Mouse (Mus musculus) heart, adult 11 months (tissue): ENCODE data around the gene Exoc4.

ENCODE experiments used
- DNase-seq: peaks from one replicate; pipeline ENCODE4 v3.0.0; 2022

Exoc4 gene

DNA sequence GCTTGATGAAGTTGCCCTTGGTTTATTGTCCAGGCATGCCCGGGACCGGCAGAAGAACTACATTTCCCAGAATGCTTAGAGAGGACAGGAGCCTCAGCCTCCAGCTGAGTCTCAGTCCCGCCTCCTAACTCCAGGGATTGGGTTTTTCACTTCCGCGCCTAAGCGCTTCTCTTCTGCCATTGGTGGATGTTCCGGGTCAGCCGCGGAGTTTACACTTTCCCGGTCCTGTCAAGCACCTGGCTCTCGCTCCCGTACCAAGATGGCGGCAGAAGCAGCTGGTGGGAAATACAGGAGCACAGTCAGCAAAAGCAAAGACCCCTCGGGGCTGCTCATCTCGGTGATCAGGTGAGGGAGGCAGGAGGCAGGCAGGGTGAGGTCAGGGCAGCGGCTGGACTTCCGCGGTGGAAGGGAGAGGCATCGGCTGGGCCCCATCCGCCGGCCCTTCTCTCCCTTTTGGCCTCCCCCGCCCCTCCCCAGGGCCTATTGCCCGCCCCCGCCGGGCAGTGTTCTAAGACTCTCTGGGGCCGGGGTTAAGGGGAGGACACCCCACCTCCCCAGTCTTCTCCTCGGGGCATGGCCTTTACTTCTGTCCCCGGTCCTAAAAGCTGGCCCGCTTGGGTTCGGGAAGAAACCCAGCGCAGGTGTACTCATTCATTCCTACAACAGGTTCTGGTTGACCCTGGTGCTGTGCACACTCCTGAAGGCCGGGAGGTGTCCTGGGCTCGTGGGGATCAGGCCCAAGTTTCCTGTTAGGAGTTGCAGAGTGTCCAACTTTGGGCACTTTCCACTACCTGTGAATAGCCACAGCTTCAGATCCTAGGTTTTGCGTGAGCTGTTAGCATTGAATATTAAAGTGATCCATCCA lies at the start of gene Exoc4:
Exoc4 (plus strand) TSS at position 192 of the 865 bp plus-strand sequence.
- DNase-seq = peak; percentile 100

DNA sequence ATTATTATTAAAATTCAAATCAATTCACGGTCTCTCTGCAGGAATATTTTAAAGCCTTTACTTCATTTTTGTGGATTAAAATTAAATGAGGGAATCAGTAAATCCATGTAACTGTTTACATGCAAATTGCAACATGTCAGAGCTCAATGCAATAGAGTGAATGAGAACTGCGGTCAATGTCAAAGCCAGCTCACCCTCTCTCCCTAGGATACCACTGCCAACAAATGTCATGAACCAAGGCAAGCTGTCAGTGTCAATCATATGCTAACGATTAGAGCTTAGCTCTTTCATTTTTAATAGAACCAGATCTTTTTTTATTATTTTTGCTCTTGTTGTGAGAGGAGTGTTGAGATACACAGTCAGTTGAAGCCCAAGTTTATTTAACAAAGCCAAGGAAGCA lies 30.1 kb upstream of the Exoc4 start:
- no peak for DNase-seq

- no peak for DNase-seq
Measured at GRCm38 (mm10) chr6:33226700-33227099, 22.2 kb upstream of the Exoc4 start.

- DNase-seq = no peak
Measured at GRCm38 (mm10) chr6:33227371-33227770, 21.5 kb upstream of the Exoc4 start.

DNA sequence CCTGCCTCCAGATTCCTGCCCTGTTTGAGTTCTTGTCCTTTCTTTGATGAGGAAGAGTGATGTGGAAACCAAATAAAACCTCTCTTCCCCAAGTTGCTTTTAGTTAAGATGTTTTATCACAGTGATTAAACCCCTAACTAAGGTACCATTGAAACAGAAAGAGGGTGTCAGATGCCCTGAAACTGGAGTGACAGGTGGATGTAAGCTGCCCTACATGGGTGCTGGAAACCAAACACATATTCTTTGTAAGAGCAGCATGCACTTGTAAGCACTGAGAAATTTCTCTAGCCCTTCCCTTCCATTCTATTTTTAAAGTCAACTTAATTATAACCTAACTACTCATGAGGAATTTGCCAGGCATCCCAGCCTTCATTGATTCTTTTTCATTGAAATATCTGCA lies 7.6 kb upstream of the Exoc4 start:
- no peak for DNase-seq

DNA sequence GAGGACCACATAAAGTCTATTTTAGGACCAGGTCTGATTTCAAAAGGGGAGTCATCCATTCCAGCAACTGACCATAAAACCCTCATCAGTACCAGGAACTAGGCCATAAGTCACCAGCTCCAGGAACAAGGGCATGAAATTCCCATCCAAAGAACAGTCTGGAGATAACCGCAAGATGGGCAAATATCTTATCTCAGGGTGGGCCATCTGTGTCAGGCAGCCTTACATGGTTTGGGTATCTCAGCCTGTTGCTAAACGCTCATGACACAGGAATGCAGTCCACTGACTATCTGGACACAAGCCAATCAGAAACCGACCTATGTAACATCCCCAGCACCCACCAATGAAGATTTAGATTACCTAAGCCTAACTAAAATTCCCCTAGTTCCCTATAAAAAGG lies 4.3 kb upstream of the Exoc4 start:
- DNase-seq = no peak

GRCm38 (mm10) chr6:33247146-33247545 lies 1.7 kb upstream of the Exoc4 start:
- no peak for DNase-seq

DNA sequence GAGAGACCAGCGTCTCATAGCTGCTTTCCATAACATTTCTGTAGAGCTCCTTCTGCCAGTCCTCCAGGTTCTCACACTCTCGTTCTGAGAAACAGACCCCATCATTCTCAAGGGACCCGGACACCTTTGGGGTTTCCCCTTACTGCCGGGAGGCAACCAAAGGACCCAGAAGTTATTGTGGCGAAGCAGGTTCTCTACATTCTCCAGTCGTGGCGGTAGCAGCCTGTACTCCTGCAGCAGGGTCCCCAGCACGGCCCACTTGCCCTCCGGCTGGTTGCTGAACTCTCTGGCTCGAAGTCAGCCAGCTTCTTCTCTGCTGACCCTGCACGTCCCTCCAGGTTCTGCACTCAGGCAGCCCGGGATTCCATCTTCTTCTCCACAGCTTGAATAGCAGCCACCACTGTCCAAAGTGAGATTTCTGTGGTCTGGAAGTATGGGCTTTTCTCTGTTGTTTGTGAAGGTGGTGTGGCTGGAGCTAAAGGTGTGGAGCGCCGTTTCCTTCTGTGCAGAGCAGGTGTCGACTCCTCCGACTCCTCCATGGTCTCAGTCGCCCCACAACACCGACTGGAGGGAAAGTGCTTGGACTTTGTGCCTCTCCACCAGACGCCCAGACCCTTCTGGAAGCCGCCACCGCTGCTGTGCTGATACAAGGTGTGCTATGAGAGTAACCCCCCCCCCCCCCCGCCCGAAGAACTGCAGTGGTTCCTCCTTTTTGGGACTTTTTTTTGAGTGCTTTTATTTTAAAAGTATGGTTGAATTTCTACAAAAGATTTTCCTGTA lies 1.1 kb upstream of the Exoc4 start:
- peak; percentile 88 for DNase-seq

DNA sequence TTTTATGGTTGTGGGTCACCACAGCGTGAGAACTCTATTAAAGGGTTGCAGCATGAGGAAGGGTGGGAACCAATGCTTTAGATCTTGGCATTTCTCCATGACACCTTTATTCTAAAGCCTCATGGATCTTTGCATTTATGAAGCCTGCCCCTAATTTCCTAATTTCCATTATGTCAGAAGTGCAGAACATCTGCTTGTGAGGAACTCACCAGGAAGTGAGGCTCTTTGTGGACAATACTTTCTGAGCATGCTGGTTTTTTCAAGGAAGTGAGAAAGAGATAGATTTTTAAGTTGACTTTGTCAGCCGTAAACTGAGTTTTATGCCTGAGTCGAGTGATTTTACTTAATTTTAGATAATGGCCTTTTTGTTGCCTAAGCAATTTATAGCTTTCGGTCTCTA lies 7.8 kb downstream of the Exoc4 start:
- peak; percentile 51 for DNase-seq

DNA sequence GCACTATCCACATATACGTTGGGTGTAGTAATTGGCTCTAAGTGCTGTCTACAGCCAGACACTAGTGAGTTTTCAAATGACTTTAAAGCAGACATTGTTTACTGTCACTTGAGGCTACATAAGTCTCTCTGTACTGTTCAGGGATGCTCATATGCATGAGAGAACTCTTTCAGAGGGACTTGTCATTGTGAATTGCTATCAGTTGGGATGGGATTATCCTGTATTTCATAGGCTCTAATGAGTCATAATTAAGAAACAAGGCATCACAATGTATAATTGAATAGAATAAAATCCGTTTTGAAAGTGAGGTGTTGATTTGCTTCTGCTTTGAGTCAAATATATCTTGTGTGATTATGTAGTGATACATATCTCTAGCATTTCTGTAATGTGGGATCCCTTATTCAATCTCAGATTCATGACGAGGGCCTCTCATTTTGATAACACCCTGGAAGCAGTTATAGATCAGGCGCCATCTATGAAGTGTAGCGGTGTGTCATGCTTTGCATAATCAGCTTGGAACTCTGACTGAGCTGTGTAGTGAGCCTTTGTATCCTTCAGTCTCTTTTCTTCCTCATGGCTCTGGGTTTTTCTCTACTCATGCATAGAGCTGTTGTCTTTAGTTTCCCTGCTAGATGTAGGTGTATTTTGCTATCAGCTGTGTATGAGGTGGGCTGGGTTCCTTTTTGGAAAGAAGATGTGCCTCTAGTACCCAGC lies 8.3 kb downstream of the Exoc4 start:
- DNase-seq = peak; percentile 60

- peak; percentile 75 for DNase-seq
Measured at GRCm38 (mm10) chr6:33259926-33260325, 11.0 kb downstream of the Exoc4 start.

- no peak for DNase-seq
Measured at GRCm38 (mm10) chr6:33261606-33262005, 12.7 kb downstream of the Exoc4 start.

DNA sequence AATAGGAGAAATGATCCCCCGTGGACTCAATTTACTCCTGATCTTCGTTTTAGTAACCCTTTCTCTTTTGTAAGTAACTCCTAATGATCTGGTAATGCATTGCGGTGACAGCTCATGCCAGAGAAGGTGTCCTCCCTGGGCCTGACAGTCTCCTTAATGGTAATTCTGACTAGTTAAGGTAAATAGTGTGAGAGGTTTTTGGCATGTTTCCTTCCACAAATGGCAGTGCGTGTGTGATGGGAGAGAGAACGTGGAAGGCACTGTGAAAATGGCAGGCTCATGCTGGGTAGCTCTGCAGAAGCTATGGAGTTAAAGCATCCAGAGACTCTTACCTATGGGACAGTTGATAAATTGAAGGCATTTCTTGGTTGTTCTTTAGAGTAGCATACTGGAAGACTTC lies 15.1 kb downstream of the Exoc4 start:
- peak; percentile 86 for DNase-seq

- no peak for DNase-seq
Measured at GRCm38 (mm10) chr6:33264388-33264787, 15.5 kb downstream of the Exoc4 start.

DNA sequence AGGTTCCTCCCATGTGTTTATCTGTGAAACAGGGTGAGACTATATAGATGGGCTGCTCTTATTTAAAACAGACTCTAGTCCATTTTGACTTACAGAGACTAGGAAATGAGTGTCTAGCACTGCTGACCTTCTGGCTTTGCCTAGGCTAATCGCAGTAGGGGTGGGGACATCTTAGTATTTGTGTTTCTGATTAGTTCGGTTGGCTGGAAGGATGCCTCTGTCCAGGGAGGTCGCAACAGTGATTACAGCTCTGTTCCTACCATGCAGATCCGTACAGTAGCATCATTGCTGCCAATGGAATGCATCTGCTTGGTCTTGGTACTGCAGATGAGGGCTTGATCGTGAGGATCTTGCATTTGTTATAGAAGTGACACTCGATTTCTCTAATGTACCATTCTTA lies 18.7 kb downstream of the Exoc4 start:
- DNase-seq = no peak

GRCm38 (mm10) chr6:33283523-33283922 lies 34.6 kb downstream of the Exoc4 start:
- no peak for DNase-seq

GRCm38 (mm10) chr6:33283936-33284335 lies 35.1 kb downstream of the Exoc4 start:
- DNase-seq = no peak

GRCm38 (mm10) chr6:33286376-33286775 lies 37.5 kb downstream of the Exoc4 start:
- no peak for DNase-seq

- DNase-seq = peak; percentile 90
Measured at GRCm38 (mm10) chr6:33294626-33295025, 45.7 kb downstream of the Exoc4 start.

DNA sequence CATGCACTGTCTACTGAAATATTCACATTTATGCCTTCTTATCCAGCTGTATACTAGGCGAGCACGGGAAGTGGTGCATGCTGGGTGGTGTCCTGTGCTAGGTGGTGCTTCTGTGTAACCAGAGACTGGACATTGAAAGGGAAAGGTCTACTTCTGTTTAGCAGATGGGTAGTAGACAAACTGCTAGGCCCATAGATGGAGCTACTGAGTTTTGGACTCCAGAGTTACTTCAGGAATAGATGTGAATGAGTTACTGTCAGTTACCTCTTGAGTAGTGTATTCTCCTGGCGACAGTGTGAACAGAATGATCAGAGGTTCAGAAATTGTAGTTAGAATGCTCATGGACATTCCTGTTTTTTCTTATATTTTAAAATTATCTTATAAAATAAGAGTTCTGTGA lies 48.7 kb downstream of the Exoc4 start:
- no peak for DNase-seq

- DNase-seq = no peak
Measured at GRCm38 (mm10) chr6:33298768-33299167, 49.9 kb downstream of the Exoc4 start.

GRCm38 (mm10) chr6:33305996-33306395 lies 57.1 kb downstream of the Exoc4 start:
- no peak for DNase-seq

- no peak for DNase-seq
Measured at GRCm38 (mm10) chr6:33308646-33309045, 59.8 kb downstream of the Exoc4 start.
